ENCODE assay signal across 18 mouse cellular contexts in genomic region chr9:106233953-106234352, GRCm38 (mm10). TPM values are rescaled to one million over a fixed set of nuclear protein-coding genes. Genes with fewer than 3 reads are reported as not detected.
"Had no signal": no experiment of that assay in that cellular context is flagged by ENCODE, and none has a peak within 500 bp of the region (broad histone marks: within the 10 kb centered on the region; RNA-seq: fewer than 3 reads in every experiment).

No protein-coding gene starts in this region.

- H3K4me2 ChIP-seq: lung, embryonic 14.5 days; midbrain, embryonic 12.5 days; neural tube, embryonic 12.5 days; stomach, embryonic 15.5 days had no signal

- H3K9ac ChIP-seq: lung, embryonic 14.5 days; midbrain, embryonic 12.5 days; neural tube, embryonic 12.5 days; stomach, embryonic 15.5 days had no signal

- H3K9me3 ChIP-seq: midbrain, embryonic 10.5 days; midbrain, embryonic 12.5 days; neural tube, embryonic 12.5 days; stomach, embryonic 15.5 days had no signal

- H3K27me3 ChIP-seq: midbrain, embryonic 12.5 days; neural tube, embryonic 12.5 days; stomach, embryonic 15.5 days had no signal

- ATAC-seq: midbrain, embryonic 16.5 days had no signal

- H3K4me3 ChIP-seq: midbrain, embryonic 10.5 days; midbrain, embryonic 12.5 days; myocyte; neural tube, embryonic 12.5 days; stomach, embryonic 15.5 days had no signal

- H3K27ac ChIP-seq: midbrain, embryonic 10.5 days; midbrain, embryonic 12.5 days; neural tube, embryonic 12.5 days; stomach, embryonic 15.5 days; stomach, postnatal 0 days had no signal

- DNase-seq: lung, adult 18-20 months; lung, embryonic 14.5 days; lung, postnatal 10 days; lung, postnatal 4 days; midbrain, embryonic 14.5 days; right cerebral cortex, postnatal 14 days; thymus, adult 2 months; thymus, postnatal 25 days; thymus, postnatal 4 days had no signal

- H3K4me1 ChIP-seq: midbrain, embryonic 12.5 days; neural tube, embryonic 12.5 days had no signal

RNA-seq across cellular contexts. Expression of gene Tlr9, which starts 11.6 kb away (rescaled TPM):
- total RNA-seq: megakaryocyte-erythroid progenitor cell, adult 5-6 weeks had no signal
- polyA plus RNA-seq: lung, embryonic 16.5 days; midbrain, embryonic 10.5 days; midbrain, embryonic 12.5 days; midbrain, embryonic 16.5 days; myocyte; neural tube, embryonic 12.5 days had no signal
